Mouse (Mus musculus) heart, adult 2 months (tissue): ENCODE data around the gene Ebf1.

Experiments
- CTCF ChIP-seq: fragments of 200-600 bp; IDR thresholded peaks from 2 replicates; pipeline ENCODE4 v1.8.1; 2022; ENCODE audit warnings: antibody characterized with exemption, mild to moderate bottlenecking, moderate library complexity
- EP300 ChIP-seq: fragments of 200-500 bp; IDR thresholded peaks from 2 replicates; pipeline ENCODE4 v1.6.1; 2011; ENCODE audit warnings: low read depth, low read length, control low read depth; ENCODE audit not compliant: insufficient read depth

- TF ChIP-seq CTCF (no peak), EP300 (no peak)
Measured at GRCm38 (mm10) chr11:44612156-44612555, 5.0 kb upstream of the Ebf1 start.
